Mouse (Mus musculus) ovary, postnatal 10 days (tissue): ENCODE results near the gene Lrig1.

Experiments
- DNase-seq: peaks from one replicate; pipeline ENCODE4 v3.0.0; 2022; ENCODE audit warnings: low spot score

Lrig1 gene

GRCm38 (mm10) chr6:94676300-94676699 is 23.7 kb downstream of the Lrig1 start:
- no peak for DNase-seq

GRCm38 (mm10) chr6:94672426-94672825 is 27.5 kb downstream of the Lrig1 start:
- DNase-seq, result no peak

- DNase-seq, result no peak
Measured at GRCm38 (mm10) chr6:94669370-94669769, 30.6 kb downstream of the Lrig1 start.

- no peak for DNase-seq
Measured at GRCm38 (mm10) chr6:94668204-94668863, 31.6 kb downstream of the Lrig1 start.

GRCm38 (mm10) chr6:94667131-94667530 is 32.8 kb downstream of the Lrig1 start:
- no peak for DNase-seq

GRCm38 (mm10) chr6:94666432-94667119 is 33.4 kb downstream of the Lrig1 start:
- no peak for DNase-seq

GRCm38 (mm10) chr6:94665677-94666076 is 34.3 kb downstream of the Lrig1 start:
- DNase-seq, result no peak

GRCm38 (mm10) chr6:94665248-94665647 is 34.7 kb downstream of the Lrig1 start:
- DNase-seq, result no peak

- DNase-seq, result no peak
Measured at GRCm38 (mm10) chr6:94664000-94664399, 36.0 kb downstream of the Lrig1 start.

- no peak for DNase-seq
Measured at GRCm38 (mm10) chr6:94661923-94662322, 38.0 kb downstream of the Lrig1 start.

- no peak for DNase-seq
Measured at GRCm38 (mm10) chr6:94661321-94661720, 38.6 kb downstream of the Lrig1 start.

GRCm38 (mm10) chr6:94659886-94660333 is 40.0 kb downstream of the Lrig1 start:
- DNase-seq, result no peak

- DNase-seq, result no peak
Measured at GRCm38 (mm10) chr6:94658136-94658480, 41.9 kb downstream of the Lrig1 start.

GRCm38 (mm10) chr6:94657204-94658135 is 42.5 kb downstream of the Lrig1 start:
- no peak for DNase-seq

- DNase-seq, result no peak
Measured at GRCm38 (mm10) chr6:94655818-94656478, 44.0 kb downstream of the Lrig1 start.

GRCm38 (mm10) chr6:94653388-94654316 is 46.3 kb downstream of the Lrig1 start:
- no peak for DNase-seq

- no peak for DNase-seq
Measured at GRCm38 (mm10) chr6:94652659-94653213, 47.2 kb downstream of the Lrig1 start.

GRCm38 (mm10) chr6:94651541-94651940 is 48.4 kb downstream of the Lrig1 start:
- no peak for DNase-seq

- DNase-seq, result no peak
Measured at GRCm38 (mm10) chr6:94649637-94650036, 50.3 kb downstream of the Lrig1 start.

- no peak for DNase-seq
Measured at GRCm38 (mm10) chr6:94648496-94648895, 51.5 kb downstream of the Lrig1 start.
